Mouse (Mus musculus) gastrocnemius, postnatal 25 days (tissue): ENCODE results near the gene Zfp738. TPM values are rescaled to one million over a fixed set of nuclear protein-coding genes. Genes with fewer than 3 reads are reported as not detected.
A peak's percentile ranks its signal among the peaks of the same experiment; 100 is the strongest.
"Not testable (repeated sequence)": the region's sequence is repeated elsewhere in the genome, so short reads cannot be mapped to it uniquely, and the experiment has no call there.

Experiments
- DNase-seq: peaks from one replicate; pipeline ENCODE4 v3.0.0; 2022
- long read RNA-seq, 2 experiments: library from polyadenylated mRNA; stranded (forward); transcript quantifications; one replicate each; pipeline ENCODE4 v2.0.0; 2021
- total RNA-seq, 2 experiments: library from RNA; stranded (reverse); gene quantifications; 1 replicate in 1 of 2; 2 replicates in 1 of 2; pipeline ENCODE4 v1.2.3; 2021

The Zfp738 gene
- total RNA-seq = 1 to 10 TPM; 2.2 to 4.0 TPM
- long read RNA-seq, experiment 1, partial matches to known transcripts = 0 of 1 reads
- long read RNA-seq, experiment 1, other reads (novel, unspliced or antisense) = 0 of 1 reads
- long read RNA-seq, experiment 2, partial matches to known transcripts = 0 of 2 reads
- long read RNA-seq, experiment 2, other reads (novel, unspliced or antisense) = 1 of 2 reads

DNA sequence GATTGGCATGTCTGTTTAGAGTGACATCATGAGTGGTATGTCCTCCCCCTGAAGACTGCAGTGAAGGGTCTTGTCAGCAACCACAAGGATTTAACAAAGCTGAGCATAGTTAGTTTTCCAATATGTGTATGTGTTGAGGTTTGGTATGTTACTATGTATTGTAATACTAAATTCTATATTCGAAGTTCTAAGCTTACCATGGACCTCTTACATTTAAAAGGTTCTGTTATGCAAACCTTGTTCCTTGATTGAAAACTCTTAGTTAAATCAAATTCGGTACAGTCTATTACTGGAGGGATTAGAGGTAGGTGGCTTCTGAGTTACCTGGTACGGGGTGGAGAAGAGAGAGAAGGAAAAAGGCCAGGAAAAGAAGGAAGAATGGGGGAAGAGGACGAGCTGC lies at the start of gene Zfp738:
Gene Zfp738 (minus strand): TSS at position 101 of the 400 bp plus-strand sequence.
- no peak for DNase-seq

DNA sequence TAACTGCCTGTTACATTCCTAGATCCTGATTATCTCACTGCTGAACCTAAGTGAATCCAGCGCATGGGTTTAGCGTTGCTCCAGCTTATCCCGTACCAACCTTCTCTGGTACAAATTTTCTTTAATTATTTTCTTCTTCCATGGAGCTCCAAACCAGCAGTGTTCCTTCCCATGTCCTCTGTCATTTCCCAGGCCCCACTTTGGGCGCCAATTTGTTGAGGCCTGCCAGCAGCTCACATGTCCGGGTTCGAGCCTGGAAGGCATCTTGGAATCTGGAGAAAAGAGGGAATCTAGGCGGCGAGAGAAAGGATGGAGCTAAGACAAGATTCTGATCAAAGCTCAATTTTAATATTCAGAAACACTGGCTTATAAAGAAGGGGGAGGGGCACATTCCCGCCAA lies 47.5 kb upstream of the Zfp738 start:
- not testable (repeated sequence) for DNase-seq

GRCm38 (mm10) chr13:67729441-67729840 lies 42.6 kb upstream of the Zfp738 start:
- DNase-seq = not testable (repeated sequence)

- peak; percentile 42 for DNase-seq
These were observed 41.9 kb upstream of the Zfp738 start, which contains the start of gene Zfp65 for GRCm38 (mm10) chr13:67728641-67729318. Gene Zfp65 (minus strand): TSS chr13:67729173.

GRCm38 (mm10) chr13:67728106-67728505 lies 41.2 kb upstream of the Zfp738 start:
- DNase-seq = no peak

GRCm38 (mm10) chr13:67725331-67725730 lies 38.5 kb upstream of the Zfp738 start:
- DNase-seq = not testable (repeated sequence)

DNA sequence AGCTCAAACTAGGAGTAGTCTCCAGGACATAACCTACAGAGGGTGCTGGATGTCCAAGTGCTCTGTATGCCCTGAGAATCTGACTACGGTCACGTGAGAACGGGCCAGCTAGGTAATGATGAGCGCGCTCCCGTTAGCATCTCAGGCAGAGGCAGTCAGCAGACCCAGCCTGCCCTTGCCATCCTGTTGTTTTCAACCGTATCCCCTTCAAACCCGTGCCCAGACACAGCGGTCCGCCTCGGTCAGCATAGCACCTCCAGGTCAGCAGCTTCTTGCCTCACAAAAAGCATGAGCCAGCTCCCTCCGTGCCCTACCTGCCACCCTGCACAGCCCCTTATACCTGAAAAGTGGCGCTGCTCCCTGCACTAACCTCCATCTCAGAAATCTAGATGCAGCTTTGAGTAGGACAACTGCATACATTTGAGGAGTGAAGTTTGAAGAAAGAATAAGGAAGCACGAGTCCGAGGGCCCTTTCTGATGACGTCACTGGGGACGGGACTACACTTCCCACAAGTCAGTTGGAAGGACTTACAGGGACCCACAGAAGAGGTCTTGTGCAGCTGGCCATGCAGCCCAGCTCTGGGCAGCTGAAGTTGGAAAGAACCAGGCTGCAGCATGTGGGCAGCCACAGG lies 37.1 kb upstream of the Zfp738 start:
- DNase-seq = peak; percentile 81

DNA sequence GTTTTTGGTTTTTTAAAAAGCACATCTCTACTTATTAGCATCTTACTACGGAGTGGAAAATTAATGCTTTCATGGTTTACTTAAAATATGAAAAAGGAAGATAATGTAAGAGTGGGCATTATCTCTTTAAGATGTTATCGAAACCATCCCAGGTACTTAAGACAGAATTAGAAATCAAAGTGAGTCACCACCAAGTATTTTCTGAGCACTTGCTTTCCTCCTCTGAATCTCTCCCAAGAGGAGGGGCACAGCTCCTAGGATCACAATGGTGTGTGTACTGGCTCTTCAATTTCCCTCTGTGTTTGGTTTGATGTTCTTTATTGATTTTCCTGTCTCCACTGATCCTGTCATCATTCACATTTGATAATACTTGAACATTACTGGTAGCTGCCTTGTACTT lies 3.0 kb downstream of the Zfp738 start:
- not testable (repeated sequence) for DNase-seq

DNA sequence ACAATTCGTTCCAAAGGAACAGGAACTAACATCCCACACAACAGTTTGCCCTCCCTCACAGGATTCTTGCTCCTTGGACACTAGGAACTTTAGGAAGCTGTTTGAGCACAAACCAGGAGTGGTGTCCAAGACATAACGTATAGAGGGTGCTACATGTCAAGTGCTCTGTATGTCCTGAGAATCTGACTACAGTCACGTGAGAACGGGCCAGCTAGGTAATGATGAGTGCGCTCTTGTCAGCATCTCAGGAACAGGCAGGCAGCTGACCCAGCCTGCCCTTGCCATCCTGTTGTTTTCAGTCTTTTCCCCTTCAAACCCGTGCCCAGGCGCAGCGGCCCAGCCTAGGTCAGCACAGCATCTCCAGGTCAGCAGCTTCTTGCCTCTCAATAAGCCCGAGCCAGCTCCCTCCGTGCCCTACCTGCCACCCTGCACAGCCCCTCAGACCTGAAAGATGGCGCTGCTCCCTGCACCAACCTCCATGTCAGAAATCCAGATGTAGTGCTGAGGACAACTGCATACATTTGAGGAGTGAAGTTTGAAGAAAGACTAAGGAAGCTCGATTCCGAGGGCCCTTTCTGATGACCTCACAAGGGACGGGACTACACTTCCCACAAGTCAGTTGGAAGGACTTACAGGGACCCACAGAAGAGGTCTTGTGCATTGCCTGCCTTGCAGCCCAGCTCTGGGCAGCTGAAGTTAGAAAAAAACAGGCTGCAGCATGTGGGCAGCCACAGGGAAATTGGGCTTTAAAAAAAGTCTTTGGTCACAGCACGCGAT lies 3.7 kb downstream of the Zfp738 start:
- DNase-seq = peak; percentile 80

DNA sequence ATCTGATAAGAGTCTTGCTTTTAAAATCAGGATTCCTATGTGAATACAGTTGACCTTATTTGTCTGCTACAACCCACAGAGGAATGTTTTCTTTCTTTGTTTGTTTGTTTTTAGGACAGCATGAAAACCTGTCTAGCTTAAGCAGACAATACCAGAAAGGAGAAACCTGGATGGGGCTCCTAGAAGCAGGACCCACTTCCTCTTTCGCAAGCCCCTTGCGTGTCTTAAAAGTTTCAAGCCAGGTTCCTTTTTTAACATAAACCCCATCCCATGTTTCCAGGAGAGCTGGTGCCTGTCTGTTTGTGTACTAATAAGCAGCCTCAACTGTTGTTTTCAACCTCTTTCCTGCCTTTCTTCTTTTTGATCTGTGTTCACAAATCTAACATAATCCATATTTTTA lies 12.0 kb downstream of the Zfp738 start:
- DNase-seq = no peak

DNA sequence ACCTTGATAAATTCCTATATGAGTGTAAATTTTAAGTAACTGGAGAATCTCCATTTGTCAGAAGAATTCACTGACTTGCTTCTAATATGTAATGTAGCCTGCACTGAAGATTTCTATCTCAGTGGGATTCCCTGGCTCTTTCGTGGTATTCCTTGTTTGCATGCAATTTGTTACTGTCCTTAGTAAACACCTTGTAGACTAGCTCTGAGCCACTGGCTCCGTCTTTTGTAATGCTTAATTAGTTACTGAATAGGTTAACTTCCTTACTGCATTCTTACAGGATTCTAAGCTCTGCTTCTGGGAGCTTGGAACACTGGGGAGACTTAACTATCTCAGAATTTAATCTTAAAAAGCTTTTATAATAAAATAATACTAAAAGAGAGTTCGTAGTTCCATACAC lies 34.4 kb downstream of the Zfp738 start:
- no peak for DNase-seq

GRCm38 (mm10) chr13:67637294-67638007 lies 49.4 kb downstream of the Zfp738 start, which contains the start of the genes Gm49345 and Zfp729a:
Gene Gm49345 (minus strand): TSS chr13:67637769.
Gene Zfp729a (minus strand): TSS chr13:67637791.
- peak; percentile 79 for DNase-seq

GRCm38 (mm10) chr13:67610108-67610507 lies 76.8 kb downstream of the Zfp738 start:
- no peak for DNase-seq

DNA sequence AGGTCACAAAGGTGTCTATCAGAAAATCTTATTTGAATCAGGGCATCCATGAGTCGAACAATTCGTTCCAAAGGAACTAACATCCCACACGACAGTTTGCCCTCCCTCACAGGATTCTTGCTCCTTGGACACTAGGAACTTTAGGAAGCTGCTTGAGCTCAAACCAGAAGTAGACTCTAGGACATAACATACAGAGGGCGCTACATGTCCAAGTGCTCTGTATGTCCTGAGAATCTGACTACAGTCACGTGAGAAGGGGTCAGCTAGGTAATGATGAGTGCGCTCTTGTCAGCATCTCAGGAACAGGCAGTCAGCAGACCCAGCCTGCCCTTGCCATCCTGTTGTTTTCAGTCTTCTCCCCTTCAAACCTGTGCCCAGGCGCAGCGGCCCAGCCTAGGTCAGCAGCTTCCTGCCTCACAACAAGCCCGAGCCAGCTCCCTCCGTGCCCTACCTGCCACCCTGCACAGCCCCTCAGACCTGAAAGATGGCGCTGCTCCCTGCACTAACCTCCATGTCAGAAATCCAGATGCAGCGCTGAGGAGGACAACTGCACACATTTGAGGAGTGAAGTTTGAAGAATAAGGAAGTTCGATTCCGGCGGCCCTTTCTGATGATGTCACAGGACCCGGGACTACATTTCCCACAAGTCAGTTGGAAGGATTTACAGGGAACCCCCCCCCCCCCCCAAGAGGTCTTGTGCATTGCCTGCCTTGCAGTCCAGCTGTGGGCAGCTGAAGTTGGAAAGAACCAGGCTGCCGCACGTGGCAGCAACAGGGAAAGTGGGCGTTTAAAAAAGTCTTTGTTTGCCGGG lies 77.6 kb downstream of the Zfp738 start, which contains the start of gene Zfp729b:
Gene Zfp729b (minus strand): TSS at position 642 of the 811 bp plus-strand sequence.
- DNase-seq = peak; percentile 80

Other genes with a start within 250 kb of the Zfp738 start
- gene Zfp874a, start 235.4 kb downstream of the Zfp738 start, total RNA-seq = 1 to 10 TPM; 3.9 to 4.2 TPM
- gene Zfp874b, start 202.8 kb downstream of the Zfp738 start, total RNA-seq = 10 to 100 TPM in 1 of 2 experiments, 1 to 10 TPM in 1; 8.3 to 11.0 TPM
- 1 to 10 TPM; 2.8 to 2.9 TPM for gene Zfp58, start 186.5 kb downstream of the Zfp738 start, total RNA-seq
- not detected for gene Gm26965, start 160.9 kb downstream of the Zfp738 start, total RNA-seq
- gene Zfp87, start 160.9 kb downstream of the Zfp738 start, total RNA-seq = 1 to 10 TPM; 4.5 to 5.6 TPM
- 1 to 10 TPM; 2.2 to 2.6 TPM for gene Zfp748, start 133.2 kb downstream of the Zfp738 start, total RNA-seq
- gene Zfp729b, start 77.4 kb downstream of the Zfp738 start, total RNA-seq = 1 to 10 TPM; 2.3 to 2.8 TPM
- gene Gm49345, start 49.3 kb downstream of the Zfp738 start, total RNA-seq = under 1 TPM in 1 of 2 experiments, not detected in 1; 0.62 TPM
- 1 to 10 TPM; 1.8 to 2.3 TPM for gene Zfp729a, start 49.3 kb downstream of the Zfp738 start, total RNA-seq
- gene Zfp65, start 42.1 kb upstream of the Zfp738 start, total RNA-seq = 1 to 10 TPM; 3.8 to 4.4 TPM
- gene Zfp85, start 68.2 kb upstream of the Zfp738 start, total RNA-seq = 1 to 10 TPM; 1.9 to 2.3 TPM
- gene Zfp493, start 92.6 kb upstream of the Zfp738 start, total RNA-seq = 1 to 10 TPM; 2.7 to 3.1 TPM
- gene Zfp273, start 126.7 kb upstream of the Zfp738 start, total RNA-seq = 1 to 10 TPM; 1.4 to 2.1 TPM
- gene Gm10037, start 144.0 kb upstream of the Zfp738 start, total RNA-seq = under 1 TPM; 0.92 to 0.94 TPM
- not detected for gene BC048507, start 176.3 kb upstream of the Zfp738 start, total RNA-seq